Mouse (Mus musculus) CH12.LX (cell line): ENCODE results near the gene Slc22a5.
A peak's percentile ranks its signal among the peaks of the same experiment; 100 is the strongest.

Source experiments
- CTCF ChIP-seq, 2 experiments: IDR thresholded peaks in 1 of 2; conservative IDR thresholded peaks in 1 of 2; 2 replicates each; pipeline ENCODE4 v1.5.1; 2011 to 2012; ENCODE audit warnings: low read depth in 2 of 2, low read length in 2 of 2, improper control_type of control experiment in 1 of 2, inconsistent platforms in 1 of 2, mild to moderate bottlenecking in 1 of 2, moderate library complexity in 1 of 2
- EP300 ChIP-seq: IDR thresholded peaks from 2 replicates; pipeline ENCODE4 v1.6.1; 2011; ENCODE audit warnings: low read length, improper control_type of control experiment
- KAT2A ChIP-seq: IDR thresholded peaks from 2 replicates; pipeline ENCODE4 v1.6.1; 2012; ENCODE audit warnings: low read length, improper control_type of control experiment, inconsistent platforms; ENCODE audit not compliant: insufficient replicate concordance
- MXI1 ChIP-seq: IDR thresholded peaks from 2 replicates; pipeline ENCODE4 v1.6.1; 2011; ENCODE audit warnings: mild to moderate bottlenecking, low read depth, low read length, improper control_type of control experiment
- TCF12 ChIP-seq: IDR thresholded peaks from 2 replicates; pipeline ENCODE4 v1.6.1; 2014; ENCODE audit warnings: low read depth, mild to moderate bottlenecking, inconsistent platforms, low read length, improper control_type of control experiment

DNA sequence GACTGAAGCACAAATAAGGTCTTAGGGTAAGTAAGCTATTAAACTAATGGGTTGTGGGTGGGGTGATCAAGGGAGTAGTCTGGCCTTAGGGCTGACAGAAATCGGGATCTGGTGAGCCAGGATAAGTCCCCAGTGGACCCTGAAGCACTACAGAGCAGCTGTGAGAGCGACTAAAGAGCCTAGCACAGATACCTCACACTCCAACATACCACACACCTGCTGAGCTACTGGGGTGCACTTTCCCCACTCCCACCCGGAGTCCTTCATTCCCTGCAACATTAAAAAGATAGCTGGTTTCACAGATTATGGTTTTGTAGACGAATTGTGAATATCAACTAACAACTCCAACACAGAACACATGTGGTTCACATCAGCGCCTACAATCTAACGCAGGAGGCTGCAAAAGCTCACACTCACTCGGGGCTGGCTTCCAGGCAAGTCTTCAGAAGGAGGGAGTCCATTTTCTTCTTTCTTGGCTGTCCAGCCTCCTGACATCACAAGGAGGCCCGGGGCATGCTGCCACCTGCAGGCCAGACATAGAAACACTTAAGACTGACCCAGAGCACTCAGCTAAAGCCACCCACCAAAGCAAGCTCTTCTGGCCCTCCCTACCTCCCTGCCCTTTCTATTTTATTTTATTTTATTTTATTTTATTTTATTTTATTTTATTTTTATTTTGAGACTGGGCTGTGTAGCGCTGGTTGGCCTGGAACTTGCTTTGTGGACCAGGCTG is 41.7 kb downstream of the Slc22a5 start:
- TF ChIP-seq MXI1 (no peak), TCF12 (no peak), EP300 (no peak), CTCF (conservative IDR thresholded peaks at IDR 0.05 in 1 of 2, IDR thresholded peaks at IDR 0.05 in 1 of 2; ENCODE audit: low read depth in 2 of 2, low read length in 2 of 2) (peak; percentile 78 to 99), KAT2A (no peak)
